Mouse (Mus musculus) lung, postnatal 10 days (tissue): ENCODE measurements at regions not wholly inside any gene's neighbourhood (a gene's known extent, or its start where the extent isn't known, plus 50 kb on each side); places are given as distances from the start of the nearest gene placed in this dataset.
A peak's percentile ranks its signal among the peaks of the same experiment; 100 is the strongest.

Experiments used
- DNase-seq: peaks from one replicate; pipeline ENCODE4 v3.0.0; 2021

- DNase-seq, result no peak
Measured at GRCm38 (mm10) chr9:22937686-22938391, 285.0 kb upstream of the Bmper start.

- DNase-seq, result no peak
Measured at GRCm38 (mm10) chr9:22944992-22945391, 277.9 kb upstream of the Bmper start.

- peak; percentile 4 for DNase-seq
Measured at GRCm38 (mm10) chr9:22945426-22945955, 277.4 kb upstream of the Bmper start.

GRCm38 (mm10) chr9:22952571-22953442, 270.1 kb upstream of the Bmper start:
- DNase-seq, result no peak

GRCm38 (mm10) chr9:22962269-22962815, 260.5 kb upstream of the Bmper start:
- DNase-seq, result no peak

GRCm38 (mm10) chr9:22971312-22971711, 251.6 kb upstream of the Bmper start:
- DNase-seq, result no peak

GRCm38 (mm10) chr9:22976748-22977147, 246.1 kb upstream of the Bmper start:
- no peak for DNase-seq

GRCm38 (mm10) chr9:22979627-22980026, 243.2 kb upstream of the Bmper start:
- no peak for DNase-seq

GRCm38 (mm10) chr9:22989508-22989907, 233.4 kb upstream of the Bmper start:
- no peak for DNase-seq

- DNase-seq, result no peak
Measured at GRCm38 (mm10) chr9:22993531-22993930, 229.3 kb upstream of the Bmper start.

- DNase-seq, result no peak
Measured at GRCm38 (mm10) chr9:22995564-22995963, 227.3 kb upstream of the Bmper start.

GRCm38 (mm10) chr9:22998306-22998705, 224.6 kb upstream of the Bmper start:
- DNase-seq, result no peak

- no peak for DNase-seq
Measured at GRCm38 (mm10) chr9:22999181-22999580, 223.7 kb upstream of the Bmper start.

- DNase-seq, result no peak
Measured at GRCm38 (mm10) chr9:23000200-23000599, 222.7 kb upstream of the Bmper start.

GRCm38 (mm10) chr9:23003195-23004061, 219.4 kb upstream of the Bmper start:
- DNase-seq, result no peak

GRCm38 (mm10) chr9:23005005-23005404, 217.9 kb upstream of the Bmper start:
- no peak for DNase-seq

GRCm38 (mm10) chr9:23009462-23010183, 213.3 kb upstream of the Bmper start:
- DNase-seq, result peak; percentile 19

GRCm38 (mm10) chr9:23011316-23011959, 211.4 kb upstream of the Bmper start:
- no peak for DNase-seq

GRCm38 (mm10) chr9:23012130-23012529, 210.7 kb upstream of the Bmper start:
- peak; percentile 29 for DNase-seq

GRCm38 (mm10) chr9:23016733-23017132, 206.1 kb upstream of the Bmper start:
- no peak for DNase-seq

- DNase-seq, result no peak
Measured at GRCm38 (mm10) chr9:23024061-23024460, 198.8 kb upstream of the Bmper start.
